Mouse (Mus musculus): ENCODE data around the gene Dmbt1. TPM values are rescaled to one million over a fixed set of nuclear protein-coding genes. Genes with fewer than 3 reads are reported as not detected.
"Not testable (repeated sequence)": the region's sequence is repeated elsewhere in the genome, so short reads cannot be mapped to it uniquely, and the experiment has no call there.

Gene Dmbt1
- polyA plus RNA-seq, 1 experiment from 2014 or later = 0.04 TPM

- no peaks in the 10 kb centered on the region for H3K27me3 ChIP-seq (replicated peaks; ENCODE audit: control insufficient read depth, insufficient read depth, low read length)
- no peak overlapping the region for H3K9ac ChIP-seq (ENCODE audit: low read depth, low read length)
- no peaks in the 10 kb centered on the region for H3K9me3 ChIP-seq (ENCODE audit: control insufficient read depth, low read length)
- ATAC-seq (ENCODE audit: low read depth) = no peak
- H3K36me3 ChIP-seq (ENCODE audit: control insufficient read depth, insufficient read depth, low read length) = no peaks in the 10 kb centered on the region
- H3K27ac ChIP-seq (replicated peaks; ENCODE audit: low read depth, low read length) = no peak overlapping the region
- DNase-seq (ENCODE audit: low spot score) = no peak
- H3K4me3 ChIP-seq (ENCODE audit: low read depth, low read length) = no peak overlapping the region
- WGBS = 92% methylated on average over 2 of the region's 2 CpGs
- no peaks in the 10 kb centered on the region for H3K4me1 ChIP-seq (ENCODE audit: control insufficient read depth, insufficient read depth, low read length)
- H3K4me2 ChIP-seq (ENCODE audit: low read depth, low read length) = no peak overlapping the region
Observed at GRCm38 (mm10) chr7:131062541-131062940, 30.7 kb downstream of the Dmbt1 start.

GRCm38 (mm10) chr7:131068191-131068590 lies 36.3 kb downstream of the Dmbt1 start:
- not testable (repeated sequence) for H3K27me3 ChIP-seq (replicated peaks; ENCODE audit: control insufficient read depth, insufficient read depth, low read length); H3K9me3 ChIP-seq (ENCODE audit: control insufficient read depth, low read length); ATAC-seq (ENCODE audit: low read depth); H3K4me1 ChIP-seq (ENCODE audit: control insufficient read depth, insufficient read depth, low read length); H3K9ac ChIP-seq (ENCODE audit: low read depth, low read length); DNase-seq (ENCODE audit: low spot score); H3K4me2 ChIP-seq (ENCODE audit: low read depth, low read length); H3K36me3 ChIP-seq (ENCODE audit: control insufficient read depth, insufficient read depth, low read length); H3K4me3 ChIP-seq (ENCODE audit: low read depth, low read length); H3K27ac ChIP-seq (replicated peaks; ENCODE audit: low read depth, low read length)
- WGBS = 3% methylated on average over 1 of the region's 1 CpGs

- 91% methylated on average over 3 of the region's 3 CpGs for WGBS
- H3K9me3 ChIP-seq (ENCODE audit: control insufficient read depth, low read length) = not testable (repeated sequence)
Observed at GRCm38 (mm10) chr7:131073476-131073875, 41.6 kb downstream of the Dmbt1 start.

GRCm38 (mm10) chr7:131074098-131074497 lies 42.2 kb downstream of the Dmbt1 start:
- 80% methylated on average over 5 of the region's 6 CpGs for WGBS

More at GRCm38 (mm10) chr7:131073476-131073875, 41.6 kb downstream of the Dmbt1 start:
- not testable (repeated sequence) for DNase-seq (ENCODE audit: low spot score); ATAC-seq (ENCODE audit: low read depth); H3K27me3 ChIP-seq (replicated peaks; ENCODE audit: control insufficient read depth, insufficient read depth, low read length); H3K4me3 ChIP-seq (ENCODE audit: low read depth, low read length); H3K4me2 ChIP-seq (ENCODE audit: low read depth, low read length); H3K27ac ChIP-seq (replicated peaks; ENCODE audit: low read depth, low read length); H3K4me1 ChIP-seq (ENCODE audit: control insufficient read depth, insufficient read depth, low read length); H3K9ac ChIP-seq (ENCODE audit: low read depth, low read length); H3K36me3 ChIP-seq (ENCODE audit: control insufficient read depth, insufficient read depth, low read length)

GRCm38 (mm10) chr7:131075956-131076355 lies 44.1 kb downstream of the Dmbt1 start:
- Histone ChIP-seq H3K27me3 (replicated peaks; ENCODE audit: control insufficient read depth, insufficient read depth, low read length) (no peaks in the 10 kb centered on the region), H3K9ac (ENCODE audit: low read depth, low read length) (no peak overlapping the region), H3K27ac (replicated peaks; ENCODE audit: low read depth, low read length) (no peak overlapping the region), H3K36me3 (ENCODE audit: control insufficient read depth, insufficient read depth, low read length) (no peaks in the 10 kb centered on the region), H3K4me3 (ENCODE audit: low read depth, low read length) (no peak overlapping the region), H3K4me2 (ENCODE audit: low read depth, low read length) (no peak overlapping the region), H3K4me1 (ENCODE audit: control insufficient read depth, insufficient read depth, low read length) (no peaks in the 10 kb centered on the region), H3K9me3 (ENCODE audit: control insufficient read depth, low read length) (no peaks in the 10 kb centered on the region)
- ATAC-seq (ENCODE audit: low read depth) (no peak), DNase-seq (ENCODE audit: low spot score) (peak; percentile 1)
- WGBS = 3% methylated on average over 1 of the region's 1 CpGs

More at GRCm38 (mm10) chr7:131074098-131074497, 42.2 kb downstream of the Dmbt1 start:
- not testable (repeated sequence) for H3K27me3 ChIP-seq (replicated peaks; ENCODE audit: control insufficient read depth, insufficient read depth, low read length); H3K4me2 ChIP-seq (ENCODE audit: low read depth, low read length); H3K36me3 ChIP-seq (ENCODE audit: control insufficient read depth, insufficient read depth, low read length); H3K4me3 ChIP-seq (ENCODE audit: low read depth, low read length); DNase-seq (ENCODE audit: low spot score); H3K9ac ChIP-seq (ENCODE audit: low read depth, low read length); H3K27ac ChIP-seq (replicated peaks; ENCODE audit: low read depth, low read length); ATAC-seq (ENCODE audit: low read depth); H3K4me1 ChIP-seq (ENCODE audit: control insufficient read depth, insufficient read depth, low read length); H3K9me3 ChIP-seq (ENCODE audit: control insufficient read depth, low read length)

- H3K9me3 ChIP-seq (ENCODE audit: control insufficient read depth, low read length); H3K36me3 ChIP-seq (ENCODE audit: control insufficient read depth, insufficient read depth, low read length); DNase-seq (ENCODE audit: low spot score); H3K27me3 ChIP-seq (replicated peaks; ENCODE audit: control insufficient read depth, insufficient read depth, low read length); ATAC-seq (ENCODE audit: low read depth); H3K9ac ChIP-seq (ENCODE audit: low read depth, low read length); H3K4me3 ChIP-seq (ENCODE audit: low read depth, low read length); H3K27ac ChIP-seq (replicated peaks; ENCODE audit: low read depth, low read length); H3K4me1 ChIP-seq (ENCODE audit: control insufficient read depth, insufficient read depth, low read length); H3K4me2 ChIP-seq (ENCODE audit: low read depth, low read length): not testable (repeated sequence)
- 85% methylated on average over 9 of the region's 9 CpGs for WGBS
Observed at GRCm38 (mm10) chr7:131082403-131082802, 50.5 kb downstream of the Dmbt1 start.

GRCm38 (mm10) chr7:131112486-131112885 lies 80.6 kb downstream of the Dmbt1 start:
- no peak overlapping the region for H3K4me3 ChIP-seq (ENCODE audit: low read depth, low read length)
- H3K9me3 ChIP-seq (ENCODE audit: control insufficient read depth, low read length) = no peaks in the 10 kb centered on the region
- H3K9ac ChIP-seq (ENCODE audit: low read depth, low read length) = no peak overlapping the region
- H3K27me3 ChIP-seq (replicated peaks; ENCODE audit: control insufficient read depth, insufficient read depth, low read length) = no peaks in the 10 kb centered on the region
- no peak overlapping the region for H3K27ac ChIP-seq (replicated peaks; ENCODE audit: low read depth, low read length)
- H3K36me3 ChIP-seq (ENCODE audit: control insufficient read depth, insufficient read depth, low read length) = no peaks in the 10 kb centered on the region
- H3K4me2 ChIP-seq (ENCODE audit: low read depth, low read length) = no peak overlapping the region
- DNase-seq (ENCODE audit: low spot score) = peak; percentile 44
- 38% methylated on average over 3 of the region's 3 CpGs for WGBS
- ATAC-seq (ENCODE audit: low read depth) = no peak
- no peaks in the 10 kb centered on the region for H3K4me1 ChIP-seq (ENCODE audit: control insufficient read depth, insufficient read depth, low read length)

GRCm38 (mm10) chr7:131113676-131114075 lies 81.8 kb downstream of the Dmbt1 start:
- 66% methylated on average over 6 of the region's 6 CpGs for WGBS
- Histone ChIP-seq H3K27ac (replicated peaks; ENCODE audit: low read depth, low read length) (no peak overlapping the region), H3K36me3 (ENCODE audit: control insufficient read depth, insufficient read depth, low read length) (no peaks in the 10 kb centered on the region), H3K27me3 (replicated peaks; ENCODE audit: control insufficient read depth, insufficient read depth, low read length) (no peaks in the 10 kb centered on the region), H3K4me1 (ENCODE audit: control insufficient read depth, insufficient read depth, low read length) (no peaks in the 10 kb centered on the region), H3K9ac (ENCODE audit: low read depth, low read length) (no peak overlapping the region), H3K4me3 (ENCODE audit: low read depth, low read length) (no peak overlapping the region), H3K4me2 (ENCODE audit: low read depth, low read length) (no peak overlapping the region), H3K9me3 (ENCODE audit: control insufficient read depth, low read length) (no peaks in the 10 kb centered on the region)
- DNase-seq (ENCODE audit: low spot score) (peak; percentile 13), ATAC-seq (ENCODE audit: low read depth) (no peak)

- Histone ChIP-seq H3K27ac (replicated peaks; ENCODE audit: low read depth, low read length) (no peak overlapping the region), H3K9ac (ENCODE audit: low read depth, low read length) (no peak overlapping the region), H3K27me3 (replicated peaks; ENCODE audit: control insufficient read depth, insufficient read depth, low read length) (no peaks in the 10 kb centered on the region), H3K36me3 (ENCODE audit: control insufficient read depth, insufficient read depth, low read length) (no peaks in the 10 kb centered on the region), H3K4me2 (ENCODE audit: low read depth, low read length) (no peak overlapping the region), H3K4me1 (ENCODE audit: control insufficient read depth, insufficient read depth, low read length) (no peaks in the 10 kb centered on the region), H3K4me3 (ENCODE audit: low read depth, low read length) (no peak overlapping the region), H3K9me3 (ENCODE audit: control insufficient read depth, low read length) (no peaks in the 10 kb centered on the region)
- ATAC-seq (ENCODE audit: low read depth) (no peak), DNase-seq (ENCODE audit: low spot score) (no peak)
- WGBS = 72% methylated on average over 2 of the region's 2 CpGs
Observed at GRCm38 (mm10) chr7:131114434-131114833, 82.6 kb downstream of the Dmbt1 start.

All from embryonic facial prominence, embryonic 14.5 days (tissue).